Mouse (Mus musculus): Measurements from ENCODE around the gene Trib3. TPM values are rescaled to one million over a fixed set of nuclear protein-coding genes. Genes with fewer than 3 reads are reported as not detected.
A peak's percentile ranks its signal among the peaks of the same experiment; 100 is the strongest.

Trib3 gene
- polyA plus RNA-seq, 1 experiment from 2014 or later, result 7.1 TPM

- no peak overlapping the region for H3K27ac ChIP-seq (ENCODE audit: low read length)
- 80% methylated on average over 11 of the region's 11 CpGs for WGBS
- no peak overlapping the region for H3K4me3 ChIP-seq (ENCODE audit: low read length)
- ATAC-seq, result peak; percentile 64
- 0 out of 2 replicates have a peak overlapping the region, but pooled peaks have one; percentile 0 for H3K9ac ChIP-seq (ENCODE audit: low read depth, low read length)
- H3K4me2 ChIP-seq (ENCODE audit: low read depth, low read length), result no peak overlapping the region
- no peaks in the 10 kb centered on the region for H3K36me3 ChIP-seq (ENCODE audit: control insufficient read depth, insufficient read depth, low read length)
- no peaks in the 10 kb centered on the region for H3K9me3 ChIP-seq (ENCODE audit: control insufficient read depth, low read length)
- peaks cover 4% of the 10 kb centered on the region; the same call in 1 of the 2 replicates for H3K4me1 ChIP-seq (ENCODE audit: control insufficient read depth, insufficient read depth, low read length)
- peaks cover 1% of the 10 kb centered on the region; the same call in 1 of the 2 replicates for H3K27me3 ChIP-seq (replicated peaks; ENCODE audit: control insufficient read depth, insufficient read depth, low read length)
These were observed 6.1 kb downstream of the Trib3 start for GRCm38 (mm10) chr2:152337591-152338212.

GRCm38 (mm10) chr2:152336856-152337255, 7.0 kb downstream of the Trib3 start:
- Histone ChIP-seq H3K4me1 (ENCODE audit: control insufficient read depth, insufficient read depth, low read length) (peaks cover 4% of the 10 kb centered on the region; the same call in 1 of the 2 replicates), H3K27me3 (replicated peaks; ENCODE audit: control insufficient read depth, insufficient read depth, low read length) (no peaks in the 10 kb centered on the region), H3K4me2 (ENCODE audit: low read depth, low read length) (no peak overlapping the region), H3K9me3 (ENCODE audit: control insufficient read depth, low read length) (no peaks in the 10 kb centered on the region), H3K27ac (ENCODE audit: low read length) (no peak overlapping the region), H3K36me3 (ENCODE audit: control insufficient read depth, insufficient read depth, low read length) (no peaks in the 10 kb centered on the region), H3K4me3 (ENCODE audit: low read length) (no peak overlapping the region), H3K9ac (ENCODE audit: low read depth, low read length) (no peak overlapping the region)
- ATAC-seq, result no peak
- WGBS, result 89% methylated on average over 1 of the region's 1 CpGs

- WGBS, result 51% methylated on average over 11 of the region's 11 CpGs
- Histone ChIP-seq H3K27ac (ENCODE audit: low read length) (no peak overlapping the region), H3K9ac (ENCODE audit: low read depth, low read length) (peak overlapping the region; percentile 14; the same call in 1 of the 2 replicates), H3K4me1 (ENCODE audit: control insufficient read depth, insufficient read depth, low read length) (peaks cover 12% of the 10 kb centered on the region), H3K4me3 (ENCODE audit: low read length) (no peak overlapping the region), H3K27me3 (replicated peaks; ENCODE audit: control insufficient read depth, insufficient read depth, low read length) (no peaks in the 10 kb centered on the region), H3K9me3 (ENCODE audit: control insufficient read depth, low read length) (no peaks in the 10 kb centered on the region), H3K36me3 (ENCODE audit: control insufficient read depth, insufficient read depth, low read length) (no peaks in the 10 kb centered on the region), H3K4me2 (ENCODE audit: low read depth, low read length) (no peak overlapping the region)
- ATAC-seq, result no peak
These were observed 8.5 kb downstream of the Trib3 start for GRCm38 (mm10) chr2:152335289-152335820.

DNA sequence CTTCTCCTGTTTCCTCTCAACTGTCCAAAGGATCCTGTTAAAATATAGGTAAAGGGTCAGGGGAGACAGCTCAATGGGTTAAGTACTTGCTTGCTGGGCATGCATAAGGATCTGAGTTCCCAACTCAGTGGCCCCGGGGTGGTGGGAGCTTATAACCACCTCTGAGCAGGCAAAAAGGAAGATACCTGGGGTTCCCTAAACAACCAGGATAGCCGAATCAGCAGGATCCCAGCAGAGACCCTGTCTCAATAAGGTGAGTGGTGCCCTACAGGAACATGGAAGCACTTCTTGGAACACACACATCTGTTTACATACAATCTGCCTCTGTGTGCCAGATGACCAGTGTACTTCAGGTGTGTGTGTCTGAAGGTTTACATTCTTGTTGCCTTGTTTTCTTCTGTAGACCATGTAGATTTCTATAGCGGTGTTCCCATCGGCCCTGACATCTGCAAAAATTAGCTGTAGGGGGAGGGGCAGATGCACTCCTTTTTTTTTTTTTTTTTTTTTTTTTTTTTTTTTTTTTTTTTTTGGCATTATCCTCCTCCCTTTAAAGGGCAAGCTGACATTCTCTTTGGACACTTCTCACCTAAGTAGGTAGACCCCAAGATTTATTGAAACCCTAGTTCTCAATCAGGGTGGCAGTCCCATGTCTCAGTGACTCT, 10.4 kb downstream of the Trib3 start:
- ATAC-seq, result no peak
- WGBS, result 69% methylated on average over 4 of the region's 4 CpGs
- no peak overlapping the region for H3K4me3 ChIP-seq (ENCODE audit: low read length)
- no peaks in the 10 kb centered on the region for H3K27me3 ChIP-seq (replicated peaks; ENCODE audit: control insufficient read depth, insufficient read depth, low read length)
- H3K27ac ChIP-seq (ENCODE audit: low read length), result no peak overlapping the region
- H3K4me1 ChIP-seq (ENCODE audit: control insufficient read depth, insufficient read depth, low read length), result peaks cover 15% of the 10 kb centered on the region
- H3K36me3 ChIP-seq (ENCODE audit: control insufficient read depth, insufficient read depth, low read length), result no peaks in the 10 kb centered on the region
- no peaks in the 10 kb centered on the region for H3K9me3 ChIP-seq (ENCODE audit: control insufficient read depth, low read length)
- H3K4me2 ChIP-seq (ENCODE audit: low read depth, low read length), result no peak overlapping the region
- no peak overlapping the region for H3K9ac ChIP-seq (ENCODE audit: low read depth, low read length)

- ATAC-seq, result peak; percentile 95
These were observed 11.6 kb downstream of the Trib3 start, which contains the start of gene Rbck1 for GRCm38 (mm10) chr2:152332101-152332825. TSS of gene Rbck1 (minus strand) at chr2:152332653.

GRCm38 (mm10) chr2:152330858-152331423, 12.9 kb downstream of the Trib3 start:
- 48% methylated on average over 7 of the region's 7 CpGs for WGBS
- ATAC-seq, result no peak
- Histone ChIP-seq H3K27me3 (replicated peaks; ENCODE audit: control insufficient read depth, insufficient read depth, low read length) (no peaks in the 10 kb centered on the region), H3K9me3 (ENCODE audit: control insufficient read depth, low read length) (no peaks in the 10 kb centered on the region), H3K36me3 (ENCODE audit: control insufficient read depth, insufficient read depth, low read length) (peaks cover 5% of the 10 kb centered on the region; the same call in 1 of the 2 replicates), H3K4me1 (ENCODE audit: control insufficient read depth, insufficient read depth, low read length) (peaks cover 11% of the 10 kb centered on the region), H3K4me3 (ENCODE audit: low read length) (peak overlapping the region; percentile 85), H3K27ac (ENCODE audit: low read length) (no peak overlapping the region), H3K4me2 (ENCODE audit: low read depth, low read length) (peak overlapping the region; percentile 92), H3K9ac (ENCODE audit: low read depth, low read length) (peak overlapping the region; percentile 92; the same call in 1 of the 2 replicates)

More at GRCm38 (mm10) chr2:152332101-152332825, 11.6 kb downstream of the Trib3 start, which contains the start of gene Rbck1:
- Histone ChIP-seq H3K27me3 (replicated peaks; ENCODE audit: control insufficient read depth, insufficient read depth, low read length) (no peaks in the 10 kb centered on the region), H3K4me2 (ENCODE audit: low read depth, low read length) (peak within 1 kb of the TSS; percentile 92), H3K4me1 (ENCODE audit: control insufficient read depth, insufficient read depth, low read length) (peaks cover 11% of the 10 kb centered on the region), H3K4me3 (ENCODE audit: low read length) (peak within 1 kb of the TSS; percentile 85), H3K27ac (ENCODE audit: low read length) (peak within 1 kb of the TSS; percentile 96), H3K36me3 (ENCODE audit: control insufficient read depth, insufficient read depth, low read length) (no peaks in the 10 kb centered on the region), H3K9ac (ENCODE audit: low read depth, low read length) (peak within 1 kb of the TSS; percentile 92), H3K9me3 (ENCODE audit: control insufficient read depth, low read length) (no peaks in the 10 kb centered on the region)
- 0% methylated on average over 54 of the region's 54 CpGs for WGBS

DNA sequence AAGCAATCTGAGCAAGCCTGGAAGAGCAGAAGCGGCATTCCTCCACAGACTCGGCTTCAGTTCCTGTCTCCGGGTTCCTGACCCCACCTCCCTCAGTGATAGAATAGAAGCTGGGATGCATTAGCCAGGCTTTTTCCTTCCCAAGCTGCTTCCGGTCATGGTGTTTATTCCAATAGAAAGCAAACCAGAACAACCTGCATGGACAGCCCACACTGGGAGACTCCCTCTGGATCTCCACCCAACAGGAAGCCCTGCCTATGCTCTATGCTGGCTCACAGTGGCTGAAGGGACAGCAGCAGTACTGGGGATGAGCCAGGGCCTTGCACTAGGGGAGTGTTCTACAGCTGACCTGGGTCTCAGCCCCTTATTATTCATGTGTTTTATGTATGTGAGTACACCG, 15.9 kb downstream of the Trib3 start:
- H3K9me3 ChIP-seq (ENCODE audit: control insufficient read depth, low read length), result no peaks in the 10 kb centered on the region
- no peak overlapping the region for H3K4me2 ChIP-seq (ENCODE audit: low read depth, low read length)
- no peaks in the 10 kb centered on the region for H3K27me3 ChIP-seq (replicated peaks; ENCODE audit: control insufficient read depth, insufficient read depth, low read length)
- 66% methylated on average over 5 of the region's 5 CpGs for WGBS
- H3K4me1 ChIP-seq (ENCODE audit: control insufficient read depth, insufficient read depth, low read length), result peaks cover 11% of the 10 kb centered on the region
- no peak for ATAC-seq
- H3K27ac ChIP-seq (ENCODE audit: low read length), result no peak overlapping the region
- no peak overlapping the region for H3K9ac ChIP-seq (ENCODE audit: low read depth, low read length)
- peaks cover 19% of the 10 kb centered on the region for H3K36me3 ChIP-seq (ENCODE audit: control insufficient read depth, insufficient read depth, low read length)
- H3K4me3 ChIP-seq (ENCODE audit: low read length), result no peak overlapping the region

DNA sequence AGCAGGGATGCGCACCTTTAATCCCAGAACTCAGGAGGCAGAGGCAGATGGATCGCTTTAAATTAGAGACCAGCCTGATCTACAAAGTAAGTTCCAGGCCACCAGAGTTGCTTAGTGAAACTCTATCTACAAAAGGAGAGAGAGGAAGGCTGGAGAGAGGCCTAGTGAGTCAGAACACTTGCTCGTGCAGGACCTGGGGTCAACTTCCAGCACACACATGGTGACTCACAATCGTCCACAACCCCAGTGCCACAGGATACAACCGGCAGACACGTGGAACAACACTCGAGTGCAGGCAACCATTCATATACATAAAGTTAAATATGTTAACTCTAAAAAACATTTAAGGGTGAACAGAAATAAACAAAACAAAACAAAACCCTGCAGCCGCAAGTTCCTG, 17.2 kb downstream of the Trib3 start:
- no peak for ATAC-seq

DNA sequence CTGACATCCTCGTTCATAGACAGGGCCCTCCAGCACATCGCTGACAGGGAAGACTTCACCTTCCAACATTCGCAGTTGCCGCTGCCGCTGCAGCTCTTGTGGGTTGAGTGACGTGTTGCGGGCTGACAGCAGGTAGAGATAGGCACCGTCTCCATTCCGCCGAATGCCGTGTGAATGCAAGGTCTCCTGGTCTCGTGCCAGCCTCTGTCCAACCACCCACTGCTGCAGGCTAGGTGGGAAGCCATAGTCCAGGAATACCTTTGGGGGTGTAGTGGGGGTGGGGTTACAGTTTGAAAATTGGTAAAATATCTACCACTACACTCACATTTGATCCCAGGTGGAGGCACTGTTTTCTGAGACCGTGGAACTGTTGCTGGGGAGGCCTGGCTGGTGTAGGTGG, 17.7 kb downstream of the Trib3 start:
- peaks cover 20% of the 10 kb centered on the region for H3K36me3 ChIP-seq (ENCODE audit: control insufficient read depth, insufficient read depth, low read length)
- H3K9ac ChIP-seq (ENCODE audit: low read depth, low read length), result no peak overlapping the region
- H3K9me3 ChIP-seq (ENCODE audit: control insufficient read depth, low read length), result no peaks in the 10 kb centered on the region
- H3K27ac ChIP-seq (ENCODE audit: low read length), result no peak overlapping the region
- ATAC-seq, result no peak
- H3K4me2 ChIP-seq (ENCODE audit: low read depth, low read length), result no peak overlapping the region
- WGBS, result 92% methylated on average over 13 of the region's 13 CpGs
- H3K27me3 ChIP-seq (replicated peaks; ENCODE audit: control insufficient read depth, insufficient read depth, low read length), result no peaks in the 10 kb centered on the region
- H3K4me3 ChIP-seq (ENCODE audit: low read length), result no peak overlapping the region
- H3K4me1 ChIP-seq (ENCODE audit: control insufficient read depth, insufficient read depth, low read length), result peaks cover 10% of the 10 kb centered on the region

More for the DNA sequence above, 17.2 kb downstream of the Trib3 start:
- no peak overlapping the region for H3K4me3 ChIP-seq (ENCODE audit: low read length)
- H3K4me2 ChIP-seq (ENCODE audit: low read depth, low read length), result no peak overlapping the region
- no peaks in the 10 kb centered on the region for H3K9me3 ChIP-seq (ENCODE audit: control insufficient read depth, low read length)
- H3K27me3 ChIP-seq (replicated peaks; ENCODE audit: control insufficient read depth, insufficient read depth, low read length), result no peaks in the 10 kb centered on the region
- WGBS, result 85% methylated on average over 8 of the region's 8 CpGs
- peaks cover 20% of the 10 kb centered on the region for H3K36me3 ChIP-seq (ENCODE audit: control insufficient read depth, insufficient read depth, low read length)
- no peak overlapping the region for H3K9ac ChIP-seq (ENCODE audit: low read depth, low read length)
- peaks cover 11% of the 10 kb centered on the region for H3K4me1 ChIP-seq (ENCODE audit: control insufficient read depth, insufficient read depth, low read length)
- H3K27ac ChIP-seq (ENCODE audit: low read length), result no peak overlapping the region

Measured in intestine, embryonic 16.5 days (tissue).